Mouse (Mus musculus) cerebellum, adult 8-10 months (tissue): ENCODE measurements around the gene Stac3.

ENCODE experiments used
- DNase-seq: peaks from one replicate; pipeline ENCODE4 v3.0.0; 2022

Stac3 gene

DNA sequence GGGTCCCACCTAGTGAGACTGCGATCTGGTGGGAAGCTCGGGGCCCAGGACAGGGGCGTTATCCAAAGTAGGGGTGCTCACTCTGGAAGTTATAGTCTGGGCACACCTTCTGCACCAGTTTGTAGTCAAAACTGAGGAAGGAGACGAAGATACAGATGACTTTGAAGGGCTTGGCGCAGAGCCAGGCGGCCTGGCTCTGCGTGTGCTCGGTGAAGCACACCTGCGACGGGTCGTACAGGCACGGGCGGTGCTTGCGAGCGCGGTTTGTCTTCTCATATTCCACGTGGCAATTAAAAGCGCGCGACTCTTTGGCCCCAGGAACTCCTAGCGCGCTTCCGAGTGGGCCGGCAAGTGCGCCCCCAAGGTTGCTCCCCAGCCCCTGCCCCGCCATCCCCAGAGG is 24.6 kb downstream of the Stac3 start:
- DNase-seq, result no peak

DNA sequence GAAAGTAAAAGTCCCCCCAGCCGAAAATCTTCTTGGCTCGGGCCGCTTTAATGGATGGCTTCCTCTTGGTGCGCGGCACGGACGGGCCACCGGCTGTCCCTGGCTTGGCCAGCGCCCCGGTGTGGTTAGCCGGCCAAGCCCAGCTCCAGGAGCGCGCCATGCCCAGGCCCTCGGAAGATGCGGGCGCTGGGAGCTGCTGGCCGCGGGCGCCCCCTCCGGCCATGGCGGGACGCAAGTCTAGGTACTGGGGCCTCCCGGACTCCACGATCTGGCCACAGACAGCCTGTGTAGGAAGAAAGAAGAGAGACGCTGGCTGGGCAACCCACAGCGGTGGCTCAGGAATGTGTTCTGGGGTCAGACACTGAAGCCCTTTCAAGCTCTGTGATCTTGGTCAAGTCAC is 25.2 kb downstream of the Stac3 start:
- DNase-seq, result peak; percentile 70

DNA sequence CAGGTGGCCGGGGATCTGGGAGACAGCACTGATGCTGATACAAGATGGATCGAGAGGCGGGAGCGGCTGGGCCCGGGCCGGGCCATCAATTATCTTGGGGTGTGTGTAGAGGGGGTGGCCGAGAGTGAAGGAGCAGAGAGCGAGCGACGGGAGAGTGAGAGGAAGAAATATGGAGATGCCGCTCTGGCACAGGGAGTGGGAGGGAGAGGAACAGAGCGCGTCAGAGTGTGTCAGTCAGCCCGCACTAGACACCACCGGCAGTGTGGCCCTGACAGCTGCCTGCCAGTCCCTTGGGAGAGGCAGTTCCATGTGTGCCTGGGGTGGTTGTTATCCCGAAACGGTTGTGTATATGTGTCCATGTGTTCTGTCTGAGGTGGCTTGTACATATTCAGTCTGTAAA is 26.0 kb downstream of the Stac3 start:
- DNase-seq, result no peak

DNA sequence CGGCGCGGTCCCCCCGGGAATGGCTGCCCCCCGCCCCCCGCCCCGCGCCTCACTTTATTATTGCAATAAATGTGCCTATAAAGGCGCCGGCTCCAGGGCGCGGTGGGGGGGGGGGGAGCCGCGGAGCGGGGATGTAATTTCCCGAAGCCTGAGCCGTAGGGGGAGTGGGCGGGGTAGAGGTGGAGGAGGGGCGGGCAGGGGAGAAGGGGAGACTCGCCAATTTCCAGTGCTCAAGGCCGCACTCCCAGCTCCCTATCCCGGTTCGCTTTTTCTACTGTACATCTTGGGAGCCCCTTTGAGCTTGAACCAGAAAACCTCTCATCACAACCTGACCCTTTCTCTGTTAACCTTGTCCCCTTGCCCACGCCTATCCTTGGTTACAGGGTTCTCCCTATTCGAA is 29.5 kb downstream of the Stac3 start:
- no peak for DNase-seq

DNA sequence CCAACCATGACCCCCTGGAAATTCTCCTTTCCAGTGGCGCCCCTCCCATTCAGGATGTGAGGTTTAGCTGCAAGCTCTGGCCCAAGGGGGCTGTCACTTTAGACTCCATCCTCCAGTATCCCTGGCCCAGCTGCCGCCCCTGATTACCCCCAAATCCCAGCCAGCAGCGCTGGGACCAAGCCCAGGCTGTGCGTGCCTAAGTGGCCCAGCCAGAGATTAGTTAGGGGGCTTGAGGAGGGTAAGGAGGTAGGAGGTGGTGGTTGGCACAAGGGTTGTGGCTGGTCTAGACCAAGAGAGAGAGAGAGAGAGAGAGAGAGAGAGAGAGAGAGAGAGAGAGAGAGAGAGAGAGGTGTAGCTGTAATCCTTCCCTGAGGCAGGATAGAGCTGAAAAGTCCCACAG is 30.1 kb downstream of the Stac3 start:
- no peak for DNase-seq

DNA sequence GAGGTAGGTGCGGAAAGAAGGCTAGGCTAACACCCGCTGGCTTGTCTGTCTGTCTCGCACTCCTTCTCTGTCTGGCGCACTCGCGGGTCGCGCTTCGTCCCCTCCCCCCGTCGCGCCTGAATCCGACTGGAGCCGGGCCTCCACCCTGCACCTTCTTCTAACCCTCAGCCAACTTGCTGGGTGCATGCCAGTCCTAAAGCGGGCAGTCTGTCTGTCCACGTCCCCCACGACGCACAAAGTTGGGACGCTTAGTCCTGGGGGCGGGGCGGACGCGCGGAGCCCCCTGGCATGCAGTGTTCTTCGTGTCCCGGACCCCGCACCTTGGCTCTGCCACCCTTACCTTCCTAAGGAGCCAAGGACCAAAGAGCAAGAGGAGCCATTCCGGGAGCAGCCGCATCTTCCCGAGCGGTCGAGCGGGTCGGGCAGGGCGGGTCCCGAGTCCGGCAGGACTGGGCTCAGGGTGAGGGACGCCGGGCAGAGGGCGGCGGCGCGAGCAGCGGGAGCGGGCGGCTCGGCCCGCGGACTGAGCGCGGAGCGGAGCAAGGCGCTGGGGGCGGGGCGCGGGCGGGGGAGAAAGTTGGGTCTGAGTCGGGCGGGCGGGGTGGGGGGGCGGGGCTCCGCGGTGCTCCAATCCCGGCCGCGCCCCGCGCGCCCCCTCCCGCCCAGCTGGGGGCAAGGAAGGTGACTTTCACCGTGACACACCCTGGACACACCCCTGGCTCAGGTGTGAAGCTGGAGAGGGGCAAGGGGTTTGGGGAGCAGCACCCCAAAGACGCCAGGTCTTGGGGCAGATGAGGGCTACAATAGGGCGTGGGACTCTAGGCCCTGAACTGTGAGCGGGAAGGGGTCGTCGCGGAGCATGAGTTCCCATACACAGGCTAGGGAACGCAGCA is 32.8 kb downstream of the Stac3 start, which contains the start of gene Nxph4:
Nxph4 (minus strand) TSS at position 524 of the 893 bp plus-strand sequence.
- DNase-seq, result no peak

DNA sequence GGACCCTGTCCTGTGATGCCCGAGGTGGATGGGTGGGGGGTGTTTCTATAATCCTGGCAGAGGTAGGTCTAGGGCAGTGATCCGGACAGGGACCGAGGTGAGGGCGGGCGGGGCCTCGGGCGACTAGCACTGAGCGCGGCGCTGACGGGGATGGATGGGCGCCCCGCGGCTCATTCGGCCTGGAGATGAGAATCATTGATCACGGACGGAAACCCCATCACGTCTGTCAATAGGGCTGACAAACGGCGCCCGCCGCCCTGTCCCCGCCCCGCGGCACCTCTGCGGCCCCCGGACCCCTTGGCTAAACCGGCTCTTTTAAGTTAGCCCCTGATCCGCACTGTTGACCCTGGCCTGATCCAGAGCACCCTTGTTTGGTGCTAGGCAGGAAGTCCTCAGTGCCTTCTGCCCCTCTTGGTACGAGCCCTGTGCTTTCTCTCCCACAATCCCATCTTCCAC is 33.5 kb downstream of the Stac3 start:
- no peak for DNase-seq

DNA sequence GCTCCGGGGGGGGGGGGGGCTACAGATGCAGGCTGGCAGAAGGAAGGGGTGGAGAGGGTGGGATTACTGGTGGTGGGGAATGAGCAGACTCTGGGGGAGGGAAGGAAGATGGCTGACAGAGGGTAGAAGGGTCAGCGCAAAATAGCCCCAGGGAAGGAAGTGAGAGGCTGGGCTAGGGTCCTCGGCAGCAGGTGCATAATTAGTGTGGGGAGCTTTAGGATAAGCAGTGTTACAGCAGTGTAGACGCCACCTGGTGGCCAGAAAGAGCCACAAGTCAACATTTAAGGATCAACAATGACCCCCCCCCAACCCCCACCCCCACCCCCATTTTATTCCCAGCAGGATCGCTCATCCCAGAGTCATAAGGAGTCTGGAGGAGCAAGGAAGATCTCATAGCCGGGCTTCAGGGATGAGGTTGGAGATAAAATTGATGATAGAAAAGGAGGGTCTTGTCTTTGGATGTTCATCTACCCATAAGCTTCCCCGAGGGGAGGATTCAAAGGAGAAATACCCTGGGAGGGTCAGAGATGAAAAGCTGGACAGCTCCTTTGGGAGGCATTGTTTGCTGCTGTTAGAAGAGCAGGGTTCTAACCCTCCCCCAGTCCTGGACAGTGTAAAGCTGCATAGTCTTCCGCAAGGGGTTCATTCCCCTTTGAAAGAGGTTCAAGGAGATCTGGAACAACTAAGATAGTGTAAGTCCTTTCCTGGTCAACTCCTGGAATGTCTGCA is 35.3 kb downstream of the Stac3 start:
- peak; percentile 52 for DNase-seq

DNA sequence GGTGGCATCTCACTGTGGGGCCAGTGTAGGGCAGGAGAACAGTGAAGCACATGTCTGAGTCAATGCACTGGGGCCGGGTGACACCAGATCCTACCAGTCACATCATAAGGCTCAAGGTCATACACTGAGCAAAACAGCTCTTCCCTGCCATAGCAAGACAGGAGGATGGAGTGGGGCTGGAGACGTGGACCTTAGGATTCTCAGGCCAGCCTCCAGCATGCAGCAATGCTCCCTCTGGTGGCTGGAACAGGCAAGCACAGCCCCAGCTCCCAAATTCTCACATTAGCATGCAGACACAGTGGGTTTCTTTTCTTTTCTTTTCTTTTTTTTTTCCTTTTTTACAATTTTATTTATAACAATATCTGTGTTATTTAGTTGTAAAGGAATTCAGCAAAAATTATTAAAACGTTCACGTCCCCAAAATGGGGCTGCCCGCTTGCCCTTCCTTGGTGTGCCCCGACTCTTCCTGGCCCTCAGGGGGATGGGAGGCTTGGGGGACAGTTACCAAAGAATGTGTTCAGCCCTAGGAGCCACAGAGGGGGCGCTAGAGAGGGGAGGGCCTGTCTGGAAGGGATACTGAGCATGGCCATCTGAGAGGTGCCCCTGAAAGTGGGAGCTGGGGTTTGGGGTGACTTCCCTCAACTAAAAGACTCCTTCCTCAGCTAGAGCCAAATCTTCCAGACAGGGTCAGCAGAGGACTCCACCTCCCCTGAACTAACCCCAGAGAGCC is 36.5 kb downstream of the Stac3 start:
- DNase-seq, result peak; percentile 85

DNA sequence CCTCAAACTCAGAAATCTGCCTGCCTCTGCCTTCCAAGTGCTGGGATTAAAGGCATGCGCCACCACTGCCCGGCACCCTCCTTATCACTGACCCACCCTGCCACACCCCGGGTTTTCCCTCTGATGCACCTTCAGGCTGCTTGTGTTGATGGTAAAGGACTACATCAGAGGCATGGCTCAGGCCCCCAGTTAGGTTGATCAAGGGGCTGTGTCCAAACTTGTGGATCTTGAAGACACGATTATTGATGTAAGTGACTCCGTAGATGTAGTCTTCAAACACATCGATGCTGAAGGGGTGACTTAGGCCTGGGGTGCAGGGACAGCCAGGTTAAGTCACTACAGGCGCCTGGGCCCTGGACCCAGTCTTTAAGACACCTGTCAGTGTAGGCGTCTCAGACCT is 40.0 kb downstream of the Stac3 start:
- DNase-seq, result no peak

DNA sequence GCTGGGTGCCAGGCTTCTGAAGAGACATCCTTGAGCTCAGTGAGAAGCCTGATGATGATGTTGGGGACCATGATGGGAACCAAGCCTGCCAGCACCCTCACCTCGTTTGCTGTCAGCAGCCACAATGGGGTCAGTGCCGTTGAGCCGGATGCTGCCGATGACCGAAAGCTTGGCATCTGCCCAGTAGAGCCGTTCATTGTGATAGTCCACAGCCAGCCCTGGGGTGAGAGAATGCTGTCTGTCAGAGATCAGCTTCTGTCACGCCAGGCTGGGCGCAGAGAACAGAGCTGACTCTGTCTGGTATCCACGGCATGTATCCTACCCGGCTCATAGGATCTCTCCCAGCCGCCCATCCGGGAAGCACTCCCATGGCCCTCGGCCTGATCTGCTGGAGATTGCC is 40.6 kb downstream of the Stac3 start:
- DNase-seq, result peak; percentile 62

DNA sequence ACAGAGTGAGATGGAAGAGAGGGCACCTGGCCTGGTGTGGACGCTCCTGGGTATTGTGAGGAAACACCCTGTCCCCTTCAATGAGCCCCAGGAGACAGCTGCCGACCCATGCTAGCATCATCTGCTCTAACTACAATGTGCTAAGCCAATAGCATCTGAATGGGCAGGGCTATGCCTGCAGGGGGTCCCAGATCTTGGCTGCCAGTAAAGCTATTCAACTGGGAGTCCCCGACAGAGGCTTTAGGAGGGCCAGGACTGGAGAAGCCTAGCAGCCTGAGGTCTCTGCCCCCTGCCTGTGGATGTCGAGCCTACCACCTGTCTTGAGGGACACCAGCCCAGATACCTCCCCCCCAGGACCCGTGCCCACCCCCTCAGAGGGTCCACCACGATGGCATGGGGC is 41.2 kb downstream of the Stac3 start:
- DNase-seq, result peak; percentile 45

DNA sequence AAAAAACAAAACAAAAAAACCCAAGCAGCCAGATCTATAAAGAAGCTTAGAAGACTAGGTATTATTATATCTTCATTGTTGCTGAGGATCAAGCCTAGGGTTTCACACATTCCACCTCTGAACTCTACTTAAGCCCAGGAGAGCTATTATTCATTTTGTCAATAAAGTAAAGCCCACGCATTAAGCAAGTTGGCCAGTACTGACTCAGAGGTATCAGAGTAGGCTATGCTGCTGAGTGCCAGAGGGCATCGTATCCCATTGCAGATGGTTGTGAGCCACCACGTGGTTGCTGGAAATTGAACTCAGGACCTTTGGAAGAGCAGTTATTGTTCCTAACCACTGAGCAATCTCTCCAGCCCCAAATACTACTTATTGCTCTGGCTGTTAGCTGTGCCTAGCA is 42.4 kb downstream of the Stac3 start:
- DNase-seq, result no peak

DNA sequence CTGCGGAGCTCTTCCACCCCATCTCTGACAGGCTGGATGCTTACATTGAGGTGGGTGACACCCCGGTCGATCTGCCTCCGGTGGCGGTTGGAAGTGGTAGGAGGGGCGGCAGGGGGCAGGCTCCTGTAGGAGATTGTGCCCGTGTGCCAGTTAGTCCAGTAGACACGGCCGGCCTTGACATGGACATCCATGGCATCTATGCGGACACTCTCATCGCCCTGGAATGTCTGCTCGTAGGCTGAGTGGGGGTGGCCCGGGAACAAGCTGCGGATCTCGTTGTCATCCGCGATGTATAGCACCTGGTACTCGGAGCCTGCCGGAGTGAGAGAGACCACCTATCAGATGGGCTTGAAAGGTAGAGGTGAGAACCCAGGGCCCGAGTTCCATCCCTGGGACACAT is 42.9 kb downstream of the Stac3 start:
- DNase-seq, result no peak

DNA sequence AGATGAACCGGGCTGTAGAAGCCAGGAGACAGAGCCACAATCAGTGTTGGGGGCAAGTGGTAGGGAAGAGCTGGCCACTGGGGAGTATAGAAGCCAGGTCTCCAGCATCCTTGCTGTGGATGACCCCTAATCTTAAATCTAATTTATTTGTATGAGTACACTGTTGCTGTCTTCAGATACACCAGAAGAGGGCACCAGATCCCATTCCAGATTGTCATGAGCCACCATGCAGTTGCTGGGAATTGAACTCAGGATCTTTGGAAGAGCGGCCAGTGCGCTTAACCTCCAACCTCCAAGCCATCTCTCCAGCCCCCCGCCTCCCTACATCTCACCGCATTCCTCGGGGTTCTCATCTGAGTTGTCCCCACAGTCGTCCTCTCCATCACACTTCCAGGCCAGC is 45.0 kb downstream of the Stac3 start:
- DNase-seq, result no peak

DNA sequence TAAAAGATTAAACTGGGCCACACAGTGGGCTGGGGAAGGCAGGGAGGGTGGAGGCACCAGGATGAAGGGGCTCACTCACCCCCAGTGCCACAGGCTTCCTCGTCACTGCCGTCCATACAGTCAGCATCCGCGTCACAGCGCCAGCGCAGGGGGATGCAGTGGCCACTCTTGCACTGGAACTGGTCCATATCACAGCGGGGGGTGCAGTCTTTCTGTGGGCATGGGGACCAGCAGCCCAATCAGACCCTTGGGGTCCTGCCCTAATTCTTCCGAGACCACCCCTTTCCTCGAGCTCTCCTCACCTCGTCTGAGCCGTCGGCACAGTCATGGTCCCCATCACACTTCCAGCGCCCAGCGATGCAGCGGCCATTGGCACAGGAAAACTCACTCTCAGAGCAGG is 46.8 kb downstream of the Stac3 start:
- no peak for DNase-seq

DNA sequence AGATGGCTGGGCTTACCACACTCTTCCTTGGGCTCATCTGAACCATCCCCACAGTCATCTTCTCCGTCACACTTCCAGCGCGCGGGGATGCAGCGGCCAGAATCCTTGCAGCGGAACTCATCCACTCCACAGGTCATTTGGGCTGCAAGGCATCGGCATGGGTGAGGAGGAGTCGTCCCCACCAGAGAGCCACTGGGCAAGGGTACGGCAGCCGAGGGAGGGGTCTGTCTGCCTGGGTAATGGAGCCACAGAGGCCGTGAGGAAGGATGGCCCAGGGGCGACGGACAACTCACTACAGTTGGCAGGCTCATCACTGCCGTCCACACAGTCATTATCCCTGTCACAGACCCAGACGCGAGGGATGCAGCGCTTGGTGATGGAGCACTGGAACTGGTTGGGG is 48.4 kb downstream of the Stac3 start:
- DNase-seq, result no peak

DNA sequence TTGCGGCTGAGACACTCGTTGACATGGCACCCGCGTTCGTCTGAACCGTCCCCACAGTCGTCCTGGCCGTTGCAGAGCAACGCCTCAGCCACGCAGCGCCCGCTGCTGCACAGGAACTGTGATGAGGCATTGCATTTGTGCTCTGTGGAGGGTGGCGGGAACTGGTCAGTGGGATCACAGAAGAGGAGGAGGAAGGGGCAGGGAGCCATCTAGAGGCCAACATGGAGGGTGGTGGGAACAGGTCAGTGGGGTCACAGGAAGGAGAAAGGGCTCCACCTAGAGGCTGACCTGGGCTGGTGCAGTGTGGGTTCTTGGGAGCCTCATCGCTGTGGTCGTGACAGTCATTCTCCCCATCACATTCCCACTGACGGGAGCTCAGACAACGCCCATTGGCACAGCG is 54.2 kb downstream of the Stac3 start:
- DNase-seq, result no peak

DNA sequence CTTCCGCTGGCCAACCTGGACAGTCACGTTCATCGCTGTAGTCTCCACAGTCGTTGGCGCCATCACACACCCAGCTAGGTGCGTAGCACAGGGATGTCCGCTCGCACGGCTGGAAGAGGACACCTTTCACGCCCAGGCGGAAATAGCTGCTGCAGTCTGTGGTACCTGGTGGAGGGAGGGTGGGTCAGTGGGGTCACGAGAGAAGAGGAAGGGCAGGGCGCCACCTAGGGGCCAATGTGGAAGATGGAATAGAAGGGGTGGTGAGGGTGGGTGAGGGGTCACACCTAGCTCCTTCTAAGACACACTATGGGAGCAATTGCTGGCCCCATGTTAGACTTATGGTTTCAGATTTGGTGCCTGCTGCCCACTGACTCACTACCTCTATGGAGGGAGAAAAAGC is 55.9 kb downstream of the Stac3 start:
- DNase-seq, result no peak
